Mouse (Mus musculus) liver, adult 2 months (tissue): ENCODE data around the gene Ces3b. TPM values are rescaled to one million over a fixed set of nuclear protein-coding genes. Genes with fewer than 3 reads are reported as not detected.
A peak's percentile ranks its signal among the peaks of the same experiment; 100 is the strongest.
"Not testable (repeated sequence)": the region's sequence is repeated elsewhere in the genome, so short reads cannot be mapped to it uniquely, and the experiment has no call there.

Experiments used
- DNase-seq: peaks from one replicate; pipeline ENCODE4 v3.0.0-alpha.2; 2011; ENCODE audit warnings: low read depth, low spot score; ENCODE audit errors: extremely low read depth
- H3K27ac ChIP-seq: fragments of 200-500 bp; replicated peaks from 2 replicates; pipeline ENCODE4 v1.5.1; 2012; ENCODE audit warnings: low read depth, mild to moderate bottlenecking, control low read depth, inconsistent platforms, low read length; ENCODE audit not compliant: insufficient read depth
- H3K27me3 ChIP-seq: fragments of 200-500 bp; 2 replicates; pipeline ENCODE4 v1.6.1; 2012; ENCODE audit warnings: mild to moderate bottlenecking, moderate library complexity, low read length, inconsistent platforms; ENCODE audit not compliant: control insufficient read depth, insufficient read depth
- H3K36me3 ChIP-seq: fragments of 200-500 bp; 2 replicates; pipeline ENCODE4 v1.6.1; 2012; ENCODE audit warnings: low read length, inconsistent platforms; ENCODE audit not compliant: control insufficient read depth, insufficient read depth
- H3K4me1 ChIP-seq: fragments of 200-500 bp; 2 replicates; pipeline ENCODE4 v1.6.1; 2011; ENCODE audit warnings: low read length; ENCODE audit not compliant: control insufficient read depth, insufficient read depth
- H3K4me3 ChIP-seq: fragments of 200-500 bp; 2 replicates; pipeline ENCODE4 v1.5.1; 2011; ENCODE audit warnings: low read depth, mild to moderate bottlenecking, control low read depth, low read length, moderate library complexity; ENCODE audit not compliant: insufficient read depth
- H3K79me2 ChIP-seq: fragments of 200-500 bp; 2 replicates; pipeline ENCODE4 v1.6.1; 2012; ENCODE audit warnings: inconsistent platforms, mild to moderate bottlenecking, low read length, moderate library complexity; ENCODE audit not compliant: control insufficient read depth, insufficient read depth
- H3K9ac ChIP-seq: fragments of 200-500 bp; 2 replicates; pipeline ENCODE4 v1.6.1; 2012; ENCODE audit warnings: low read depth, mild to moderate bottlenecking, control low read depth, inconsistent platforms, low read length
- CTCF ChIP-seq: fragments of 200-500 bp; IDR thresholded peaks from 2 replicates; pipeline ENCODE4 v1.5.1; 2011; ENCODE audit warnings: low read depth, low read length, control low read depth
- POLR2A ChIP-seq: fragments of 200-500 bp; IDR thresholded peaks from 2 replicates; pipeline ENCODE4 v1.6.1; 2011; ENCODE audit warnings: low read length, control low read depth; ENCODE audit not compliant: insufficient read depth; ENCODE audit errors: extremely low read depth
- WGBS: fragments of 180-500 bp; shearing (Covaris S2); methylation state at CpG from one replicate; pipeline ENCODE4 v1.1.7; 2018; 5-methylcytosine and 5-hydroxymethylcytosine counted together
- polyA plus RNA-seq: library from polyadenylated mRNA; depleted of rRNA; stranded (reverse); fragments of >200 nt; gene quantifications from 2 replicates; pipeline ENCODE4 v1.2.3, GENCODE M21; 2012
- total RNA-seq: library from RNA; depleted of rRNA; stranded (reverse); fragments of >200 nt; gene quantifications from 2 replicates; pipeline ENCODE4 v1.2.3, GENCODE M21; 2014

The Ces3b gene
- total and polyA plus RNA-seq, 2 experiments: 453 to 504 TPM

DNA sequence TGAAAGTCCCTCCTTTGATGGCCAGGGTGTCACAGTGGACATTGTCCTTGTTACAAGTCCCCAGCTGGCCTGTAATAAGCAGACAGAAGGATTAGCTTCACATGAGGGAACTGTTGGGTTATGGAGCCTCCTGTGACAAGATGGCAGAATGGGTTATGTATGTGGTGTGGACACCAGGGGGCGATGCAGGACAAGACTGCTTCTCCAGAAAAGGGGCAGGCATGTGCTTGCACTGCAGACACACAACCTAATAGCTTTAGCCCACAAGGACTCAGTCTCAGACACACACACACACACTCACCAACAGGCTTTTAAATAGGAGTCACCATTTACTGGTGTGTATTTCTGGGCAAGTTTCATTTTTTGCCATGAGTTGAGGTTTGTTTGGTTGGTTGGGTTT, 16.8 kb upstream of the Ces3b start:
- DNase-seq: peak; percentile 77
- TF ChIP-seq CTCF (peak; percentile 85), POLR2A (no peak)
- H3K4me1 ChIP-seq: peaks cover 17% of the 10 kb centered on the region
- 13% methylated on average over 1 of the region's 1 CpGs for WGBS
- peak overlapping the region; percentile 94 for H3K27ac ChIP-seq
- H3K79me2 ChIP-seq: no peaks in the 10 kb centered on the region
- no peaks in the 10 kb centered on the region for H3K27me3 ChIP-seq
- peak overlapping the region; percentile 67; the same call in 1 of the 2 replicates for H3K9ac ChIP-seq
- no peaks in the 10 kb centered on the region for H3K36me3 ChIP-seq
- no peak overlapping the region for H3K4me3 ChIP-seq

- H3K79me2 ChIP-seq, H3K36me3 ChIP-seq, H3K4me3 ChIP-seq, H3K27me3 ChIP-seq: not testable (repeated sequence)
- Histone ChIP-seq H3K27ac (peak overlapping the region; percentile 97), H3K4me1 (peaks cover 17% of the 10 kb centered on the region), H3K9ac (peak overlapping the region; percentile 50)
- DNase-seq: peak; percentile 84
- 13% methylated on average over 7 of the region's 7 CpGs for WGBS
Observed at GRCm38 (mm10) chr8:105067905-105068304, 15.6 kb upstream of the Ces3b start.

GRCm38 (mm10) chr8:105068971-105069370, 14.6 kb upstream of the Ces3b start:
- H3K27me3 ChIP-seq: no peaks in the 10 kb centered on the region
- no peak overlapping the region for H3K9ac ChIP-seq
- H3K4me3 ChIP-seq: no peak overlapping the region
- H3K4me1 ChIP-seq: peaks cover 17% of the 10 kb centered on the region
- TF ChIP-seq CTCF: no peak
- TF ChIP-seq POLR2A: no peak
- no peaks in the 10 kb centered on the region for H3K36me3 ChIP-seq
- H3K79me2 ChIP-seq: no peaks in the 10 kb centered on the region
- peak overlapping the region; percentile 97 for H3K27ac ChIP-seq
- no peak for DNase-seq

GRCm38 (mm10) chr8:105076601-105077000, 7.0 kb upstream of the Ces3b start:
- no peak for DNase-seq

GRCm38 (mm10) chr8:105077071-105077470, 6.5 kb upstream of the Ces3b start:
- 76% methylated on average over 6 of the region's 6 CpGs for WGBS
- DNase-seq: no peak
- no peak overlapping the region for H3K9ac ChIP-seq
- no peak overlapping the region for H3K27ac ChIP-seq
- H3K79me2 ChIP-seq: no peaks in the 10 kb centered on the region
- no peak overlapping the region for H3K4me3 ChIP-seq
- TF ChIP-seq POLR2A (no peak), CTCF (no peak)
- H3K27me3 ChIP-seq: no peaks in the 10 kb centered on the region
- no peaks in the 10 kb centered on the region for H3K36me3 ChIP-seq
- H3K4me1 ChIP-seq: peaks cover 14% of the 10 kb centered on the region

More at GRCm38 (mm10) chr8:105076601-105077000, 7.0 kb upstream of the Ces3b start:
- Histone ChIP-seq H3K79me2 (no peaks in the 10 kb centered on the region), H3K9ac (no peak overlapping the region), H3K27me3 (no peaks in the 10 kb centered on the region), H3K36me3 (no peaks in the 10 kb centered on the region), H3K27ac (no peak overlapping the region), H3K4me3 (no peak overlapping the region), H3K4me1 (peaks cover 12% of the 10 kb centered on the region)
- WGBS: 80% methylated on average over 4 of the region's 4 CpGs
- TF ChIP-seq CTCF (no peak), POLR2A (no peak)

DNA sequence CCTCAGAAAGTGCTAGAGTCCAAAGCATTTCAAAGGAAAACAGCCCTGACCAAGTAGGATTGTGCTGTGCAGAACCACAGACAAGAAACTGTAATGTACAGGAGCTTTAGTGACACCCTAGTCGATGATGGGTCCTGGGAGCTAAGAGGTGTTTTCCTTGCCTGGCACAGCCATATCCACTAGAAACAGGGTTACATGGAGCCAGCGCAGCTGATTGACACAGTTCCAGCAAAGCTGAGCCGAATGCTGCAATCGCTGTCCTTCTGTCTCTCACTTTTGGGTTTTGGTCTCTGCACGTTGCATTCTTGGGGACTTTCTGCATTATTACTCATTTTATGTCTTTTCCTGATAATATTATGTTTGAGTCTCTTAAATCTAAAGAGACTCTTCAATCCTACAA, 5.0 kb upstream of the Ces3b start:
- TF ChIP-seq CTCF (no peak), POLR2A (no peak)
- WGBS: 49% methylated on average over 5 of the region's 5 CpGs

More for the DNA sequence above, 5.0 kb upstream of the Ces3b start:
- no peaks in the 10 kb centered on the region for H3K79me2 ChIP-seq
- H3K36me3 ChIP-seq: no peaks in the 10 kb centered on the region
- H3K27ac ChIP-seq: no peak overlapping the region
- no peak overlapping the region for H3K4me3 ChIP-seq
- H3K4me1 ChIP-seq: peaks cover 21% of the 10 kb centered on the region
- no peak overlapping the region for H3K9ac ChIP-seq
- no peaks in the 10 kb centered on the region for H3K27me3 ChIP-seq
- DNase-seq: peak; percentile 76
